Mouse (Mus musculus) heart, postnatal 0 days (tissue): ENCODE data around the gene C1qc. TPM values are rescaled to one million over a fixed set of nuclear protein-coding genes. Genes with fewer than 3 reads are reported as not detected.

ENCODE experiments used
- ATAC-seq: fragments of 200-750 bp; cut with Nextera tagmentation; 2 replicates; pipeline ENCODE4 v1.8.0; 2017; ENCODE audit warnings: low read depth, moderate number of reproducible peaks, moderate library complexity; ENCODE audit not compliant: insufficient read depth
- DNase-seq: peaks from one replicate; pipeline ENCODE4 v3.0.0-alpha.2; 2016; ENCODE audit warnings: low spot score
- H3K27ac ChIP-seq: fragments of 300-500 bp; sonication (generic); 2 replicates; pipeline ENCODE4 v1.5.1; 2014; ENCODE audit warnings: low read depth, mild to moderate bottlenecking
- H3K27me3 ChIP-seq: fragments of 300-500 bp; sonication (generic); 2 replicates; pipeline ENCODE4 v1.6.1; 2014; ENCODE audit warnings: low read length, mixed read lengths; ENCODE audit not compliant: control insufficient read depth, insufficient read depth
- H3K36me3 ChIP-seq: fragments of 300-500 bp; sonication (generic); replicated peaks from 2 replicates; pipeline ENCODE4 v1.6.1; 2014; ENCODE audit warnings: low read length, mixed read lengths; ENCODE audit not compliant: control insufficient read depth, insufficient read depth
- H3K4me1 ChIP-seq: fragments of 300-500 bp; sonication (generic); 2 replicates; pipeline ENCODE4 v1.6.1; 2014; ENCODE audit warnings: antibody characterized with exemption; ENCODE audit not compliant: control insufficient read depth, insufficient read depth
- H3K4me2 ChIP-seq: fragments of 300-500 bp; sonication (generic); 2 replicates; pipeline ENCODE4 v1.6.1; 2014; ENCODE audit warnings: low read depth, mild to moderate bottlenecking, low read length, moderate library complexity
- H3K4me3 ChIP-seq: fragments of 300-500 bp; sonication (generic); 2 replicates; pipeline ENCODE4 v1.5.1; 2014; ENCODE audit warnings: low read depth, low read length
- H3K9ac ChIP-seq: fragments of 300-500 bp; sonication (generic); replicated peaks from 2 replicates; pipeline ENCODE4 v1.6.1; 2014; ENCODE audit warnings: low read depth, low read length, mixed read lengths
- H3K9me3 ChIP-seq: fragments of 300-500 bp; sonication (generic); replicated peaks from 2 replicates; pipeline ENCODE4 v1.6.1; 2016; ENCODE audit warnings: low read length; ENCODE audit not compliant: control insufficient read depth
- CTCF ChIP-seq: IDR thresholded peaks from 2 replicates; pipeline ENCODE4 v1.5.1; 2016; ENCODE audit warnings: antibody characterized with exemption, control low read depth, low read depth
- EP300 ChIP-seq: IDR thresholded peaks from 2 replicates; pipeline ENCODE4 v1.6.1; 2016; ENCODE audit warnings: antibody characterized with exemption, low read depth
- WGBS: fragments of 180-500 bp; shearing (Covaris S2); extraction: QIAGEN DNeasy Blood & Tissue Kit; methylation state at CpG from one replicate; pipeline ENCODE4 v1.1.7; 2014; 5-methylcytosine and 5-hydroxymethylcytosine counted together
- polyA plus RNA-seq: library from polyadenylated mRNA; unstranded; fragments of >200 nt; fragmentation: Nextera tagmentation; extraction: Ambion mirVana; gene quantifications from 2 replicates; pipeline ENCODE4 v1.2.1, GENCODE M21; 2015
- total RNA-seq: library from RNA; depleted of rRNA; stranded (reverse); fragments of >200 nt; gene quantifications from 2 replicates; pipeline ENCODE4 v1.2.3, GENCODE M21; 2014; ENCODE audit warnings: low replicate concordance; rRNA removed

Gene C1qc
- total and polyA plus RNA-seq, 2 experiments from 2014 or later = 19.3 to 49.2 TPM

DNA sequence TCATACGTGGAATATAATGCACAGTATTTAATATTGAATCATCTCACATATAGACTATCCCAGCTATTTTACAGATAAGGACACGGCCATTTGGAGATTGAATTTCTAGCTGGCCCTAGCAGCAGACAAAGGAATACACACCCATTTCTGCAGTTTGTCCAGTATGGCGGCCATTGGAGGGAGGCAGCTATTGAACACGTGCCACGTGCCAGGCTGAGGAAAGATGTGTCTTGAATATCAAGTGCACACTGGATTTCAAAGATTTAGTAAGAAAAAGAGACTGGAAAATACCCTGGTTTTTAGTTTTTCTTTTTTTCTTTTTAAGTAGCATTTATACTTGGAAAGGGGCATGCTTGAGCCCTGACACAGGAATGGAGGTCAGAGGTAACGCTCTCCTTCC, 45.7 kb downstream of the C1qc start:
- Histone ChIP-seq H3K9me3 (0 out of 2 replicates have a peak, but pooled peaks cover 3% of the 10 kb centered on the region), H3K27ac (no peak overlapping the region), H3K4me2 (no peak overlapping the region), H3K27me3 (peaks cover 20% of the 10 kb centered on the region), H3K9ac (no peak overlapping the region), H3K36me3 (no peaks in the 10 kb centered on the region), H3K4me1 (no peaks in the 10 kb centered on the region), H3K4me3 (no peak overlapping the region)
- TF ChIP-seq EP300 (no peak), CTCF (no peak)
- no peak for DNase-seq
- ATAC-seq = no peak
- 70% methylated on average over 6 of the region's 6 CpGs for WGBS

DNA sequence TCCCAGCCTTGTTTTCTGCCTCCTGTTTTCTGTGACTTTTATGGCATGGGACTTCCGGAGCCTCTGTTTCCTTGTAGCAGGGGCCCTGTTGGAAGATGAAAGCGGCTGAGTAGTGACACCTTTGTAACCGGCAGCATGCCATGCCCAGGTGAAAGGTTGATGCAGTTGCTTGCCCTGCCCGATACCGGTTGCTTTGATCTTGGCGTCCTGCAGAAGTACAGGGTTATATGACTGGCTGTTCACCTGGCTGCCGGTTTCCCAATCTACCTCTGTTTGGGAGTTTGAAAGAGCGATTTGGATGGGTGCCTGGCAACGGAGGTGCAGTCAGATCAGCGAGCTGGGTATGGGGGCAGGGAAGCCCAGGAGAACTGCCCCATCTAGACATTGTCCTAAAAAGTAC, 50.1 kb downstream of the C1qc start:
- Histone ChIP-seq H3K27me3 (peaks cover 48% of the 10 kb centered on the region), H3K4me3 (no peak overlapping the region), H3K36me3 (no peaks in the 10 kb centered on the region), H3K9me3 (0 out of 2 replicates have a peak, but pooled peaks cover 3% of the 10 kb centered on the region), H3K9ac (no peak overlapping the region), H3K4me2 (no peak overlapping the region), H3K27ac (no peak overlapping the region), H3K4me1 (no peaks in the 10 kb centered on the region)
- no peak for ATAC-seq
- no peak for DNase-seq
- TF ChIP-seq CTCF = no peak
- TF ChIP-seq EP300 = no peak
- WGBS = 75% methylated on average over 10 of the region's 10 CpGs

DNA sequence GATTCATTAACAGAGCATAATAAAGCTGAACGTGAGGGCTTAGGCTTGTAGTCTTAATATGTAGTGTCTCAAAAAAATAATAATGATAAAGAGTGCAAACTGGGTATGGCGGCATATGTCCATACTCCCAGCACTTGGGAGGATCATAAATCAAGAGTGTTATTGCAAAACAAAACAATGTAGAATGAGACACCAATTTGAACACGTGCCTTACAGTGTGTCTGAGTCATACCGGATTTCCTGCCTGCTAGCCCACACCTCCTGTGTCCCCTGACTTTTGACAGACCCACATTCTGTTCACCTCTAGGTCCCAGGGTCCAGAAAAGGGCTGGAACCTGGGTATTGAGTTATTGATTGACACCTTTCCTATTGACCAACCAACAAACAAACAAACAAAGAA, 50.8 kb downstream of the C1qc start:
- H3K9ac ChIP-seq = no peak overlapping the region
- TF ChIP-seq EP300 (no peak), CTCF (no peak)
- no peak overlapping the region for H3K4me2 ChIP-seq
- no peak overlapping the region for H3K4me3 ChIP-seq
- no peaks in the 10 kb centered on the region for H3K36me3 ChIP-seq
- H3K27me3 ChIP-seq = peaks cover 49% of the 10 kb centered on the region
- H3K4me1 ChIP-seq = no peaks in the 10 kb centered on the region
- no peak overlapping the region for H3K27ac ChIP-seq
- ATAC-seq = no peak
- no peak for DNase-seq
- H3K9me3 ChIP-seq = 0 out of 2 replicates have a peak, but pooled peaks cover 3% of the 10 kb centered on the region
- 56% methylated on average over 4 of the region's 4 CpGs for WGBS

DNA sequence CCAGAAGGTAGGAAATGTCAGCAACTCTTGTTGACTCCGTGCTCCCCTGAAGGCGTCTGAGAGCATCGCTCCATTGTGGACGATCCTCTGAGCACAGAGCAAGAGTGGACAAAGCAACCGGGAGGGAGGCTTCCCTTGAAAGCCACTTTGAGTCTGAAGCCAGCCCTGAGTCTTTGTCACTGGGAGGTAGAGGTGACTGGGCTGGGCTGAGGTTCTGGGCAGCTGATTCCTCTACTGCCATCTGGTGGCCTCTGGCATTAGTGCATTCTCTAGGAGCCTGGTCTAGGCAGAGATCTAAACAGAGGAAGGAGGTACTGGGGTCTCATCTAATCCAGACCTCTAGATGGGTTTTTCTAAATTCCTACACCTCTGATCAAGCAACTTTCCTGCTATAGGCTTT, 51.8 kb downstream of the C1qc start:
- peaks cover 58% of the 10 kb centered on the region for H3K27me3 ChIP-seq
- TF ChIP-seq CTCF (peak; percentile 88), EP300 (no peak)
- no peak overlapping the region for H3K4me2 ChIP-seq
- H3K9ac ChIP-seq = no peak overlapping the region
- peak; percentile 73 for DNase-seq
- H3K9me3 ChIP-seq = 0 out of 2 replicates have a peak, but pooled peaks cover 3% of the 10 kb centered on the region
- 0 out of 2 replicates have a peak, but pooled peaks cover 5% of the 10 kb centered on the region for H3K4me1 ChIP-seq
- no peak overlapping the region for H3K27ac ChIP-seq
- no peaks in the 10 kb centered on the region for H3K36me3 ChIP-seq
- 7% methylated on average over 5 of the region's 5 CpGs for WGBS
- no peak overlapping the region for H3K4me3 ChIP-seq
- peak; percentile 71 for ATAC-seq

Other genes starting within 250 kb of the C1qc start
- 6.4 and 10.2 TPM in 2 replicates for gene Ephb2, start 57.1 kb downstream of the C1qc start, total RNA-seq
- gene Ephb2, start 57.1 kb downstream of the C1qc start, polyA plus RNA-seq = 0.19 and 0.23 TPM in 2 replicates
- 38.7 and 64.1 TPM in 2 replicates for gene C1qb, start 6.9 kb downstream of the C1qc start, total RNA-seq
- gene C1qb, start 6.9 kb downstream of the C1qc start, polyA plus RNA-seq = 37.2 and 39.8 TPM in 2 replicates
- 40.9 and 50.6 TPM in 2 replicates for gene C1qa, start 5.7 kb upstream of the C1qc start, total RNA-seq
- gene C1qa, start 5.7 kb upstream of the C1qc start, polyA plus RNA-seq = 25.9 and 27.6 TPM in 2 replicates
- gene Epha8, start 63.8 kb upstream of the C1qc start, total RNA-seq = 0.08 and 0.19 TPM in 2 replicates
- gene Epha8, start 63.8 kb upstream of the C1qc start, polyA plus RNA-seq = not detected in 2 replicates
- gene Zbtb40, start 155.7 kb upstream of the C1qc start, total RNA-seq = 6.8 and 11.3 TPM in 2 replicates
- gene Zbtb40, start 155.7 kb upstream of the C1qc start, polyA plus RNA-seq = 1.1 and 1.3 TPM in 2 replicates